Mouse (Mus musculus): ENCODE measurements around the gene Tapt1.

DNA sequence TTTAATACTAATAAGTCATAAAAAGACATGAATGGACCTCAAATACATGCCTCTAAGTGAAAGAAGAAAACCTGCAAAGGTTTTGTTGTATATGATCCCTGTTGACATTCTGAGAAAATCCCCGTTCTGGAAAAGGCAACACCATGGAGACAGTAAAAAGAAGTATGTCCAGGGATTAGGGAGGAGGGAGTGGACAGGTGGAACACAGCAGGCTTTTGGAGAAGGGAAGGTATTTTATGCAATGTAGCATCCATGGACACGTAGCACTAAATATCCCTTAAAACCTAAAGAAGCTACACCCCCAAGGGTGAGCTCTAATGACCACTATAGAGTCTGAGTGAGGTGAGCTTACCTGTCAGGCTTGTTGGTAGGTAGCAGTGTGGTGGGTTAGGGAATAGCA, 67.2 kb downstream of the Tapt1 start:
- no peak for TF ChIP-seq CTCF (IDR thresholded peaks at IDR 0.05)
- TF ChIP-seq POLR2A (IDR thresholded peaks at IDR 0.05; ENCODE audit: insufficient read depth, low read depth, low read length) = no peak
- TF ChIP-seq EP300 (IDR thresholded peaks at IDR 0.05; ENCODE audit: insufficient read depth, low read depth, low read length) = no peak

Data from heart, adult 2 months (tissue).